Mouse (Mus musculus): Measurements from ENCODE around the gene Prkcq.

Prkcq gene

DNA sequence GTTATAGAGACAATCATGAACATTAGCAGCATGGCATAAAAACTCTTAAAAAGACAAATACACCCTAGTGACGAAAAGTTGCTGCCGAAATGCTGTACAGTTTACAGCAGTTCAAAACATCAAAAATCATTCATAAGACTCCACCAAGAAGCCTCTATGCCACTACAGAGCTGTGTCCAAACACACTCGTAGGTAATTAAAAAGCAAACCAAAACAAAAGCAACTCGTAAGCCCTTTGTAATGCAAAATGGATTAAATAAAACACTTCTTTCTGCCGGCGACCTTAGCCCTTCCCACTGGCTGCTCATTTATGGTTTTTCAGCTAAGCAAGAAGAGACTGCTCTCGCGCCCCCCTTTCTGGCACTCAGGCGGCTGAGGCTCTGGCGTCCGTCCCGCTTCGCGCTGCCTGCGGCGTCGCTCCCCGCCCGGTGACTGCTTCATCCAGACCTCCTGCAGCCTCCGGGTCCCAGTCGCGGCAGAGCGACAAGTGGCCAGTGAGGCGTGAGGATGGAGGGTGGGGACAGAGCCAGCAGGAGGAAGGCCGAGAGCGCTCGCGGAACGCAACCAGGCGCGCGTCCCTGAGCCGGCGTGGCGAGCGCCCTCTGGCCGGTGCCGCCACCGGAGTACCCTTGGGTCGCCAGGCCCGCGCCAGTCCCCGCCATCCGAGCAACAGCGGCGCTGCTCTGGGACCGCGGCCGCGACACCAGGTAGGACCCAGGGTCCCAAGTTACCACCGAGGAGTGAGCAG, at the start of gene Prkcq:
Gene Prkcq, plus strand, starts transcription at position 355 of the 748 bp plus-strand sequence.
- DNase-seq, result peak; percentile 80

- DNase-seq, result no peak
These were observed 41.0 kb upstream of the Prkcq start for GRCm38 (mm10) chr2:11130881-11131280.

- no peak for DNase-seq
These were observed 36.2 kb upstream of the Prkcq start for GRCm38 (mm10) chr2:11135718-11136117.

DNA sequence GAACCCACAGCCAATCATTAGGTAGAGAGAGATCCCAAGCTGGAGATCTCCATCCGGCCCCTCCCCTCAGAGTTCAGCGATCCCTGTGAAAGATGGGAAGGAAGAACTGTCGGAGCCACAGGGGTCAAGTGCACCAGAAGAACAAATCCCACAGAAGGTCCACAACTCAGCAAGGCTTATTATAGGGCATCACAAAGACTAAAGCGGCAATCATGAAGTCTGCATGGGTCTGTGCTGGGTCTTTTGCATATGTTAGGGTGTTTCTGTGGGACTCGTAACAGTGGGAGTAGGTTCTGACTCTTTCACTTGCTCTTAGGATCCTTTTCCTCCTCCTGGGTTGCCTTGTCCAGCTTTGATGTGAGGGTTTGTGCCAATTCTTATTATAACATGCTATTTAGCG, 33.8 kb upstream of the Prkcq start:
- no peak for DNase-seq

DNA sequence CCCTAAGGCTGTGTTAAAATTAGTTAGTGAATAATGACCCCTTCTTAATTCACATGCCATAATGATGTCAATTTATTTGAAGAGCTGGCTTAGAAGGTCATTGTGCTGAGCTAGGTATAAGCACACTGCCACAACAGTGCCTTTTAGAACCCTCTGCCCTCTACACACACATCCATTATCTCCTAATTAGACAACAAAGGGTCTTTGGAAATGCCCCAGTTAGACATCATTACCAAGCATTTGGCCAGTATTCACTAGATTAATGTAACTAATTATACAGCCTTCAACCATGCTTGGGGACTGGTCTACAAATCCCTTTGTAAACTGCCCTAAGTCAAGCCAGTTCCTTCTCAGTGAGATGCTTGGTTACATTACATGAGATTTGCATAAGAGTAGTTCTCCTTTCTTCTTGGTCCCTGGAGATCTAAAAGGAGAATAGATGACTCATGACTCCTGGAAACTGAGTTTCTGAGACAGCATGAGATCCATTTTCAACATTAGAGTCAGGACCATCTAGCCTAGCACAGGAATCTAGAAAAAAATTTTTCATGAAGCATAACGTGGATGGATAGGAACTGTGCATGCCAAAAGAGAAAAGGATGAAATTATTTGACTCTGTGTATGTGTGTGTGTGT, 32.3 kb upstream of the Prkcq start:
- no peak for DNase-seq

DNA sequence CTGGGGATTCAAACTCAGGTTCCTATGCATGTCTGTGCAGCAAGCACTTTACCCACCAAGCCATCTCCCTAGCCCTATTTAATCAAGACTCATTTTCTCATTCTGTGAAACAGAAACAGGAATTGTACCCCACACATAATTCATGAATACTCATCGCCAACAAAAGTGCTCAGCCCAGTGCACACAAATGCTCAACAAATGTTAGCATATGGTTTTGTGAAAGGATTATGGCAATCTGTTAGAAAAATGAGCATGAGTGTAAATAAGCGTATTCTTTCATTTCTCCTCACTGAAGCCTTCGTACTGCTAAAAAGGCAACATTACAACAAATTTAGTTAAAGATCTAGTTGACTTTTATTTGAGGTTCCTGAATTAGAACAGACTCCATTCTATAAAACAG, 31.5 kb upstream of the Prkcq start:
- DNase-seq, result no peak

- DNase-seq, result no peak
These were observed 22.8 kb upstream of the Prkcq start for GRCm38 (mm10) chr2:11149091-11149490.

- DNase-seq, result no peak
These were observed 20.9 kb upstream of the Prkcq start for GRCm38 (mm10) chr2:11150975-11151374.

DNA sequence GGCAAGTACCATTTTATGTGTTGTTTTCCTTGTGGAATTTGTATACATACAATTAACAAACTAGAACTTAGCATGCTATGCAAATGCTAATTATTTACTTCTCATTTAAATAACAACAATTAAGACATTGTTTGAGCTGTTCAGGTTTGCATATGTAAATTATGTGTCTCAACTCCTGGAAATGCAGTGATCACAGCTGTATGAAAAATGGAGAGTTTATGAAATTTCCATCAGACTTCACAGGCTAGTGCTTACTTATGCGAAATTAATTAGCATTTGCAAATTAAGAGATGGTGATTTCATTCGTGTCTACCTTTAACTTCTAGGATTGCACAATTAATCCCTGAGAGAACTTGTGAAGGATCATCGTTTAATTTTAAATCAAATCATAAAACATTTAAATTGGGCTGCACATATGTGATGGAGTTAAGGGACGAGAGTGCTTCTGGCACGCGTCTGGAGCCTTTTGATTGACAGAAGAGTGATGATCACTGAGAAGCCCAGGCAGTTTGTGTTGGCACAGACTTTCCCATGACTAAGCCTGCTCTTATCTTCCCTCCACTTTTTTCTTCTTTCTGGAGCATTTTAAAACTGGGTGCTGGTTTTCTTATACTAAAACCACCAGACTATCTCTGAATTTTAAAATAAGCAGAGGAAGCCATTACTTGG, 20.1 kb upstream of the Prkcq start:
- DNase-seq, result no peak

DNA sequence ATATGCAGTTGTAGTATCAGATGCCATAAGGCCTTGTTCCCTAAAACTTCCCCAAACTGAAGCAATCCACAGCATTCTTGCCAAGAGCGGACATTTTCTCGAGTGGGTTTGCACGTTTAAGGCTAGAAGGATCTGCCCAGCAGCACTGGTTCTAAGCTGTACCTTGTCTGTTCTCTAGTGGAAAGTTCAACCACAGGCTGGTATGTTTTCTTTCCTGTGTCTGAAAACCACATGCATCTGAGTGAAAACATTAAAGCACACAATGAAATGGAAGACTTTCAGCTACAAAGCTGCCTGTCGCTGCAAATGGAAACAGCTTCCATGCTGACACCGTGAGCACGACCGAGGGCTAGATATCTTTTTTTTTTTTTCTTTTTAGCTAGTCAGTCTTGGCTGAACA, 12.3 kb upstream of the Prkcq start:
- DNase-seq, result no peak

DNA sequence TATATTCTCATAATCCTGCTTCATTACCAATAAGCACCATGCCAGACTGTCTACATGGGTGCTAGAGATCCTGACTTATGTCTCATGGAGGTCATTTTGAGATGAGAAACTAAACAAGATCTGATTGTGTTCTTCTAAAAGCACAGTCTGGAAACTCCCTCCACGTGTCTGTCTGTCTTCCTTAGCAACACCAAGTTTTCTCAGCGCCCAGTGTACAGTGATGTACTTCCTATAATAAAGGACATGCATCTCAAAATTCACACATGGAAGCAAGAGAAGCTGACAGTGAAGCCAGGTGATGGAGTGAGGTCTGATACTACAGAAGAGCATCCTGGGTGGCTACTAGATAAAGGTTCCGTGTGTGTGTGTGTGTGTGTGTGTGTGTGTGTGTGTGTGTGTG, 11.2 kb upstream of the Prkcq start:
- no peak for DNase-seq

DNA sequence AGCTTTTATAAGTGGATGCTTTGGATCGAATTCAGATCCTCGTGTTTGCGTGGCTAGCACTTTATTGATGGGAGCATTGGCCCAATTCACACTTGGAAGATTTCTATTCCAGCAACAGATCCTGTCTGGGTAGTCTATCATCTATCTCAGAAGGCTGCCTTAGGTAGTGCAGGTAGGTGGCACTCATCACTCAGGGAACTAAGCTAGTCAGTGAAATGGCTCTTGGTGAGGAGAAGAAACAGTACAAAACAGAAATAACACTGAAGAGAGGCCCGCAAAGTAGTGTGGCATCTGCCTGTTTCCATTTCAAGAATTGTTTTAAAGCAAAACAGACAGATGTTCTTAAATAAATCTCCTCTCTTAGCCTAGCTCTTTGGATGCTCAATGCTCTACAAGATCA, 10.6 kb upstream of the Prkcq start:
- no peak for DNase-seq

- DNase-seq, result no peak
These were observed 9.2 kb upstream of the Prkcq start for GRCm38 (mm10) chr2:11162701-11163100.

DNA sequence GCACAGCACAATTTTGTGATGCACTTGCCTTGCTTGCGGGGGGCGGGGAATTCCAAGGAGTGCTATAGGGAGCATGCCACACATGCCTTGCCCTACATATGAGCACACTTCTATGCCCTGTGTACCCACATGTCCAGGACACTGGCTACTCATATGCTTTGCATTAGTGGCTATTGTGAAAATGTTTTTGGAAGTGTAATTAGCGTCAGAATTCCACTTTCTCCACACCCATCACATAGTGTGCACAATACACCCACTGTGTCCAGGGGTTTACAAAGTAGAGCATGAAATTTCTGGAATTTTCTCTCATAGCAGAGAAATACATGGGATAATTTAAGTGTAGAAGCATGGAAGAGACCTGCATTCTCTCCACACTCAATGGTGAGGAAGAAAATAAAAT, 7.7 kb upstream of the Prkcq start:
- no peak for DNase-seq

GRCm38 (mm10) chr2:11169721-11170335, 2.1 kb upstream of the Prkcq start:
- no peak for DNase-seq

GRCm38 (mm10) chr2:11172831-11173414, 1.0 kb downstream of the Prkcq start:
- DNase-seq, result no peak

DNA sequence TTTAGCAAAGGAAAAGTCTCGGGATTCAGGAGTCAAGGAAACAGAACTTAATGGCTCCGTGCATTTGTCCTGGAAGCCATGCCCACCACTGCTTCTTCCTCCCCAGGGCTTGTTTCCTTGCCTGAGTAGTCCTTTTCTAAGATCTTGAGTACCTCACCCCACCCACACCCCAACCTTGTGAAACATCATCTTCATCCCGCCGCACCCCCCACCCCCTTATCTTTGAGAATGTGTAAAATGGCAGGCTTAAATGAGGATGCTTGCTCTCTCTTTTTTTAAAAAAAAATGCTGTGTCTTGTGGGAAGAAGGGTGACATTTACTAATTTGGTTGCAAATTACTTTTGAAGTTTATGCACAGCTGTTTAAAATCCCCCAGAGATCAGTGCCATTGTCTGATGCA, 1.6 kb downstream of the Prkcq start:
- DNase-seq, result no peak

- DNase-seq, result no peak
These were observed 2.2 kb downstream of the Prkcq start for GRCm38 (mm10) chr2:11174101-11174500.

DNA sequence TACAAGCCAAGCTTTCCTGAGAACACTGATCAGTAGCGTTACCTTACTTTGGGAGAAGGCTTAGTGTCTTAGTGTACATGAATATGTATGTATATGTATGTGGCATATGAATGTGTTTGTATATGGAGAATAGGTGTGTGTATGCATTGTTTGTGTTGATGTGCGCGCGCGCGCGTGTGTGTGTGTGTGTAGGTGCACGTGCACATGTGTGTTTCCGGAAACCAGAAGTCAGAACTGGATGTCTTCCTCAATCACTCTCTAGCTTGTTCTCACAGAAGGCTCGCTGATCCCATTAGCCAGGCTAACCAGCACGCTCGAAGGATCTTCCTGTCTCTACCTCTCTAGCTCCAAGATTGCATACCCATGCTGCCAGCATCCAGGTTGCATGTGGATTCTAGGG, 6.0 kb downstream of the Prkcq start:
- no peak for DNase-seq

DNA sequence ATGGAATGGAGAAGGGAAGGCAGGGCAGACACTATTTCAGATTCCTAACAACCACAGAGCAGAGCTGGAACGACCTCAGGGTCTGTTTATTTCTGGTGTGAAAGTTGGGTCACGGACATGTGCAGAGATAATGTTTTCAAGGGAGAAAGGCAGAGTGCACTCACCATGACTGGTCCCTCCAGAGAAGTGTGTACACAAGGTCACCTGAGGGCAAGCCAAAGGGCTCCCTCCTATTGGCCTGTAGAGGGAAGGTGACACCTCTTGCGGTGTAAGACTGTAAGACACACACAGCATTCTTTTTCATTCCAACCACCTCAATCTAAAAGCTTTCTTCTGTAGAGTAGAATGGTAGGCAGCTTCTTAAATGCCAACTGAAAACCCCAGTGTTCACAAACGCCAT, 9.6 kb downstream of the Prkcq start:
- no peak for DNase-seq

DNA sequence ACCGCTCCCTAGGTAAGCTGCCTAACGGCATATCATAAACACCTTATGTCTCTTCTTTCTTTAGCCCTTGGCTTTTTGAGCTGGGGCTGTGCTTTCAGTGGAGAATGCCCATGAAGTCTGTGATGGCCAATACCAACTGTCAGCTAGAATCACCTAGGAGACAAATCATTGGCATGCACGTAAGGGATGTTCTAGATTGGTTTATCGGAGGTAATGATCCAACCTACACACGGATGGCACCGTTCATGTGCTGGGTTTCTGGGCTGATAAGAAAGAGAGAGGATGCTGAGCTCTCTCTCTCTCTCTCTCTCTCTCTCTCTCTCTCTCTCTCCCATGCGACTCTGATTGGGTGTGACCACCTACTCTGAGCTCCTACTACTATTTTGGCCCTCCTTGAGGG, 10.2 kb downstream of the Prkcq start:
- no peak for DNase-seq

GRCm38 (mm10) chr2:11183991-11184390, 12.1 kb downstream of the Prkcq start:
- no peak for DNase-seq

DNA sequence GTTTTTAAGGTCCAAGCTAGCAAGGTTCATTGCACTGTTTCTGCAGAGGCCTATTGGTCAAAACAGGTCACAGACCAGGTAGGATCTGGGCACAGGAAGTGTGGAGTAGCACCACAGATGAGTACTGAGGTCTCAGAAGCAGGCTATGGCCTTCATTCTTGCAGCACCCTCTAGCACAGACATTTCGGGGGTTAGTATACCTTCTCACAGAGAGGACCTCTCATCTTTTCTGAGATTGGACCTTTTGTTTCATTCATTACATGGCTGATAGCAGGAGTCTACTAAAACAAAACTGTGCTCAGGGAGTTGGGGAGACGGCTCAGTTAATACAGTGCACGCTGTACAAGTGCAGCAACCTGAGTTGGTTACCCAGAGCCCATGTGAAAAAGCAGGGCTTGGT, 14.7 kb downstream of the Prkcq start:
- DNase-seq, result no peak

Data from kidney, adult 18-20 months (tissue).